Mouse (Mus musculus): ENCODE measurements around the gene Ren1.

DNA sequence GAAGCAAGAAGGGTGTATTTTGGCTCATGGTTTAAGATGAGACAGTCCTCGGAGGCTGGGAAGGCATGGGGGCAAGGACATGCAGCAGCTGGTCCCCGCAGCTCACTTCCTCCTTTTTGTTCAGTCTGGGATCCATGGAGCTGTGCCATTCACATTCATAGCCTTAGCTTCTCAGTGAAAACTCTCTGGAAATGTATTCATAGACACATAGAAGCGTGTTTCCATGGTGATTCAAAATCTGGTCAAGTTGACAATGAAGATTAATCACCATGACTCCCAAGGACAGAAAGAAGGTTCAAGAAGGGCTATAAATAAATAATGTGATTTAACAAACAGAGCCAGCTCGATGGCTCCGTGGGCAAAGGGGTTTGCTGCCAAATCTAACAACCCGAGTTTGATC lies 16.4 kb upstream of the Ren1 start:
- TF ChIP-seq POLR2A (IDR thresholded peaks at IDR 0.05; ENCODE audit: insufficient read depth, low read depth, low read length): no peak
- no peak for TF ChIP-seq CTCF (IDR thresholded peaks at IDR 0.05; ENCODE audit: insufficient read depth, low read depth, low read length)
